ENCODE assay signal across 14 mouse cellular contexts in the genomic region with DNA sequence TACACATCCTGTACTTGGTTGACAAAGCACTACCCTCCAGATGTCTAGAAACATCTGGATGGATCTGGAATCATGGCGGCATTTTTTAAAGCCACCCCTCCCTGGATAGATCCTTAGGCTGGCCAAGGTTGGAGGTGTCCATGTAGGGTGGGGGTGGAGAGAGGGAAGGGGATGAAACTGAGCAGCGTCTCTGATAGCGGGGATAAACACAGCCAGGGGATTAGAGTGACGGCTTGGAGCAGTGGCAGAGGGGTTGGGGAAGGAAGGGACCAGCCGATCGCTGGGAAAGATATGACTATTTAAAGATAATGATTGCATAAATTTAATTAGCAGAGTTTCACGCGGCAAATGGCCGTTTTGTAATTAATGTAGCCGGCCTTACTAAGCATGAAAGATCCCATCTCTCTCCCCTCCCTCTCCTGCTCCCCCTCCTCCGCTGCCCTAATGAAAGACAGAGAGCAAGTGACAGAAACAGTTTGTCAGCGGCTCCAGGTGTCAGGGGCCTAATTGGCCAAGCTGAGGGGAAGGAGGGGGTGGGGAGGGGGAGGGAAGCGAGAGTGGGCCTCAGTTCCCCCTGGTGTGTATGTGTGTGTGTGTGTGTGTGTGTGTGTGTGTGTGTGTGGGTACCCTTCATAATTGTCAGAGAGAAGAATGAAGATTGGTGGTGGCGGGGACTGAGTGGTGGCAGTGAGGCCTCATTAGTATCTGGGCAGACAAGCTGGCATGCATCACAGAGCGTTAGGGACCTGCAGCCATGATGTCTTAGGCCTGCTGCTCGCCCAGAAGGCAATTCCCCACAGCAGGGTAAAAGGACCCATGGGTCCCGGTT.
DNase-seq lines count a peak whose midpoint lies in the region; ATAC-seq and TF ChIP-seq lines count a peak whose summit lies in the region.
"Had no signal": no experiment of that assay in that cellular context is flagged by ENCODE, and none has a peak within 500 bp of the region (broad histone marks: within the 10 kb centered on the region; RNA-seq: fewer than 3 reads in every experiment).

No protein-coding gene starts in this region.

- intact Hi-C loops in left cerebral cortex, postnatal 25 days (cut with DNase I) = no loop called here

- no peak overlapping the region for H3K4me3 ChIP-seq in embryonic facial prominence, embryonic 12.5 days
- H3K4me3 ChIP-seq in hindbrain, embryonic 13.5 days = no peak overlapping the region
- no peak overlapping the region for H3K4me3 ChIP-seq in midbrain, postnatal 0 days (ENCODE audit: low read depth, low read length)
- H3K4me3 ChIP-seq: limb, embryonic 12.5 days; megakaryocyte, embryonic 14.5 days had no signal

- H3K9ac ChIP-seq in embryonic facial prominence, embryonic 12.5 days = no peak overlapping the region
- H3K9ac ChIP-seq in hindbrain, embryonic 13.5 days = no peak overlapping the region
- H3K9ac ChIP-seq in midbrain, postnatal 0 days (replicated peaks; ENCODE audit: low read length, poor library complexity, severe bottlenecking) = no peak overlapping the region
- H3K9ac ChIP-seq: limb, embryonic 12.5 days had no signal

- H3K9me3 ChIP-seq in embryonic facial prominence, embryonic 12.5 days = no peaks in the 10 kb centered on the region
- no peaks in the 10 kb centered on the region for H3K9me3 ChIP-seq in hindbrain, embryonic 13.5 days
- H3K9me3 ChIP-seq in midbrain, postnatal 0 days (ENCODE audit: low read length) = no peaks in the 10 kb centered on the region
- H3K9me3 ChIP-seq: limb, embryonic 12.5 days; megakaryocyte, embryonic 14.5 days had no signal

- no peak for ATAC-seq in embryonic facial prominence, embryonic 12.5 days (ENCODE audit: insufficient number of reproducible peaks, insufficient read depth, low FRiP score, low TSS enrichment)
- ATAC-seq in hindbrain, embryonic 13.5 days (ENCODE audit: low FRiP score) = peak; percentile 52
- ATAC-seq in midbrain, postnatal 0 days (ENCODE audit: low FRiP score) = no peak
- ATAC-seq: activated CD4-positive, CD25-positive, alpha-beta regulatory T cell, adult 4 months had no signal

- H3K27ac ChIP-seq in embryonic facial prominence, embryonic 12.5 days = 0 out of 2 replicates have a peak overlapping the region, but pooled peaks have one; percentile 17
- peak overlapping the region; percentile 72 for H3K27ac ChIP-seq in hindbrain, embryonic 13.5 days
- H3K27ac ChIP-seq in midbrain, postnatal 0 days (ENCODE audit: low read depth, low read length) = peak overlapping the region; percentile 18; the same call in 1 of the 2 replicates
- H3K27ac ChIP-seq: limb, embryonic 12.5 days had no signal

- no peak for TF ChIP-seq CTCF in midbrain, postnatal 0 days (IDR thresholded peaks at IDR 0.05)

- H3K4me2 ChIP-seq in embryonic facial prominence, embryonic 12.5 days (replicated peaks) = no peak overlapping the region
- peak overlapping the region; percentile 25; the same call in 1 of the 2 replicates for H3K4me2 ChIP-seq in hindbrain, embryonic 13.5 days
- H3K4me2 ChIP-seq in midbrain, postnatal 0 days (ENCODE audit: low read depth, low read length, poor library complexity, severe bottlenecking) = no peak overlapping the region
- H3K4me2 ChIP-seq: limb, embryonic 12.5 days had no signal

- WGBS in embryonic facial prominence, embryonic 12.5 days = 16% methylated on average over 16 of the region's 17 CpGs
- 12% methylated on average over 16 of the region's 17 CpGs for WGBS in hindbrain, embryonic 13.5 days
- 16% methylated on average over 17 of the region's 17 CpGs for WGBS in midbrain, postnatal 0 days

- DNase-seq in embryo, embryonic 10.5 days (ENCODE audit: low spot score) = peak; percentile 33
- DNase-seq in embryo, embryonic 9.5 days (ENCODE audit: extremely low spot score) = no peak
- DNase-seq in midbrain, postnatal 0 days (ENCODE audit: low spot score) = peak; percentile 59
- no peak for DNase-seq in urinary bladder, postnatal 36 days (ENCODE audit: low spot score in 2 of 2)
- DNase-seq in lung, postnatal 14 days = no peak
- no peak for DNase-seq in left cerebral cortex, postnatal 25 days (ENCODE audit: low spot score in 2 of 2)
- DNase-seq: cerebellum, adult 8-10 months; kidney, adult 11 months; lung, adult 18-20 months had no signal

- H3K36me3 ChIP-seq in embryonic facial prominence, embryonic 12.5 days = no peaks in the 10 kb centered on the region
- H3K36me3 ChIP-seq in hindbrain, embryonic 13.5 days = no peaks in the 10 kb centered on the region
- no peaks in the 10 kb centered on the region for H3K36me3 ChIP-seq in midbrain, postnatal 0 days (ENCODE audit: insufficient read depth, low read length)
- H3K36me3 ChIP-seq: limb, embryonic 12.5 days had no signal

- peaks cover 75% of the 10 kb centered on the region for H3K27me3 ChIP-seq in embryonic facial prominence, embryonic 12.5 days
- H3K27me3 ChIP-seq in hindbrain, embryonic 13.5 days = peaks cover 43% of the 10 kb centered on the region
- peaks cover 3% of the 10 kb centered on the region; the same call in 1 of the 2 replicates for H3K27me3 ChIP-seq in midbrain, postnatal 0 days (ENCODE audit: insufficient read depth, low read length)

- peaks cover 49% of the 10 kb centered on the region for H3K4me1 ChIP-seq in embryonic facial prominence, embryonic 12.5 days
- H3K4me1 ChIP-seq in hindbrain, embryonic 13.5 days (replicated peaks) = peaks cover 73% of the 10 kb centered on the region
- no peaks in the 10 kb centered on the region for H3K4me1 ChIP-seq in midbrain, postnatal 0 days (ENCODE audit: insufficient read depth, low read length)
- H3K4me1 ChIP-seq: megakaryocyte, embryonic 14.5 days had no signal

Comparison
In these comparisons a context has a peak if more than half of its experiments do, and no peak if none do; other contexts are left out.
1. DNase-seq: peak in embryo, embryonic 10.5 days (single experiment) and midbrain, postnatal 0 days (single experiment); none in embryo, embryonic 9.5 days (single experiment), urinary bladder, postnatal 36 days (0 of 2), lung, postnatal 14 days (single experiment) and left cerebral cortex, postnatal 25 days (0 of 2).
2. H3K27ac ChIP-seq: peak in every context shown above with its lines; median percentile 72 in hindbrain, embryonic 13.5 days; 18 in midbrain, postnatal 0 days; 17 in embryonic facial prominence, embryonic 12.5 days.